ENCODE assay signal across 7 mouse cellular contexts in the genomic region with DNA sequence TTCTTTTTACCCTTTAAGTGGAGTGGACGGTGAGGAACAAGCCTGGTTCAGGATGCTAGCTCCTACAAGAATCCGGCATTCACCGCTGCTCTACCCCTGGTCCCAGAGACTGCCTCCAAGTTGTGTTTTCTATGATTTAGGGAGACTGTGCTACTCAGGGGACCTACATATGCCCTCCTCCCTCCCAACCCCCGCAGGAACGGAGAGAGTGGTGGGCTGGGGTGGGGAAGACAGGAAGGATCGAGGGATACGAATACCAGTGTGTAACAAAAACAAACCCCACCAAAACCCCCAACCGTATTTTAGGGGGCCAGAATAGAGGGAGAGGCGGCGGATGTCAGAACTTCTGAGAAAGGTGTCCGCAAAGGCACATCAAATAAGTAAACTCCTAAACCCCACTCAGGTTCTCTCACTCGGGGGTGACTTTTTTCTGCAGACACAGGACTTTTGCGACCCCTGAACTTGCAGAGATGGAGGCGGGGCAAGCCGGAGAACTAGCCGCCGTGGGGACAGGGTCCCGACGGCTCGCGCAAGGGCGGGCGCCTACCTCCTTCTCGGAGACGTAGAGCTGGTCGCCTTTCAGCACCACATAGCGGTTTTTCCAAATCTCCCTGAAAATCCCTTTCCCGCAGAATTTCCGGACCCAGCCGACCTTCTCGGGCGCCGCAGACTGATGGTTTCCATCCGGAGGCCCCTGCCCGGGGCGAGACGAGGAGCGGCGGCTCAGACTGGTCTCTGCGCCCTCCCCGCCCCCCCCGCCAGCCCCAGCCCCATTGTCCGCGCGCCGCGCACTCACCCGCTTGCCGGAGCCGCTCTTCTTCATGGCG. TPM values are rescaled to one million over a fixed set of nuclear protein-coding genes. Genes with fewer than 3 reads are reported as not detected.
DNase-seq lines count a peak whose midpoint lies in the region; ATAC-seq and TF ChIP-seq lines count a peak whose summit lies in the region.

No protein-coding gene starts in this region.

- peak overlapping the region; percentile 92 for H3K4me3 ChIP-seq in bone marrow macrophage, adult 2 months (ENCODE audit: insufficient read depth, low read length)
- peak overlapping the region; percentile 82 for H3K4me3 ChIP-seq in forebrain, embryonic 12.5 days (replicated peaks)
- H3K4me3 ChIP-seq in kidney, embryonic 14.5 days (ENCODE audit: low read length), result peak overlapping the region; percentile 81
- peak overlapping the region; percentile 78 for H3K4me3 ChIP-seq in midbrain, embryonic 12.5 days

- peaks cover 62% of the 10 kb centered on the region for H3K4me1 ChIP-seq in bone marrow macrophage, adult 2 months (ENCODE audit: control insufficient read depth, insufficient read depth, low read length)
- peaks cover 50% of the 10 kb centered on the region for H3K4me1 ChIP-seq in forebrain, embryonic 12.5 days
- peaks cover 24% of the 10 kb centered on the region; the same call in 1 of the 2 replicates for H3K4me1 ChIP-seq in kidney, embryonic 14.5 days (ENCODE audit: control insufficient read depth, insufficient read depth, low read length)
- peaks cover 48% of the 10 kb centered on the region for H3K4me1 ChIP-seq in midbrain, embryonic 12.5 days

- H3K9ac ChIP-seq in forebrain, embryonic 12.5 days, result peak overlapping the region; percentile 99
- H3K9ac ChIP-seq in kidney, embryonic 14.5 days (ENCODE audit: low read depth, low read length), result peak overlapping the region; percentile 96
- H3K9ac ChIP-seq in midbrain, embryonic 12.5 days (replicated peaks), result peak overlapping the region; percentile 98

- peak; percentile 84 for ATAC-seq in forebrain, embryonic 12.5 days (ENCODE audit: low FRiP score)
- peak; percentile 58 for ATAC-seq in kidney, embryonic 14.5 days (ENCODE audit: low FRiP score, low TSS enrichment)
- peak; percentile 80 for ATAC-seq in midbrain, embryonic 12.5 days (ENCODE audit: low FRiP score, low read depth)

- TF ChIP-seq CTCF in bone marrow macrophage, adult 2 months (IDR thresholded peaks at IDR 0.05; ENCODE audit: low read depth, low read length), result no peak

- no peaks in the 10 kb centered on the region for H3K27me3 ChIP-seq in forebrain, embryonic 12.5 days
- no peaks in the 10 kb centered on the region for H3K27me3 ChIP-seq in kidney, embryonic 14.5 days (ENCODE audit: control insufficient read depth, insufficient read depth, low read length)
- H3K27me3 ChIP-seq in midbrain, embryonic 12.5 days, result no peaks in the 10 kb centered on the region

- H3K27ac ChIP-seq in bone marrow macrophage, adult 2 months (ENCODE audit: insufficient read depth, low read depth, low read length), result peak overlapping the region; percentile 98
- H3K27ac ChIP-seq in forebrain, embryonic 12.5 days, result peak overlapping the region; percentile 99
- peak overlapping the region; percentile 96 for H3K27ac ChIP-seq in kidney, embryonic 14.5 days (ENCODE audit: low read depth, low read length)
- H3K27ac ChIP-seq in midbrain, embryonic 12.5 days (replicated peaks), result peak overlapping the region; percentile 97

- H3K36me3 ChIP-seq in forebrain, embryonic 12.5 days (replicated peaks), result peaks cover 36% of the 10 kb centered on the region
- H3K36me3 ChIP-seq in kidney, embryonic 14.5 days (ENCODE audit: control insufficient read depth, insufficient read depth, low read length), result peaks cover 25% of the 10 kb centered on the region
- peaks cover 25% of the 10 kb centered on the region for H3K36me3 ChIP-seq in midbrain, embryonic 12.5 days

- WGBS in forebrain, embryonic 12.5 days, result under 1% methylated on average over 41 of the region's 51 CpGs
- 1% methylated on average over 49 of the region's 51 CpGs for WGBS in kidney, embryonic 14.5 days
- 1% methylated on average over 37 of the region's 51 CpGs for WGBS in midbrain, embryonic 12.5 days

- peak overlapping the region; percentile 75 for H3K4me2 ChIP-seq in forebrain, embryonic 12.5 days
- H3K4me2 ChIP-seq in kidney, embryonic 14.5 days (replicated peaks; ENCODE audit: low read depth, low read length), result peak overlapping the region; percentile 59
- peak overlapping the region; percentile 93 for H3K4me2 ChIP-seq in midbrain, embryonic 12.5 days (replicated peaks)

- no peaks in the 10 kb centered on the region for H3K9me3 ChIP-seq in forebrain, embryonic 12.5 days
- H3K9me3 ChIP-seq in kidney, embryonic 14.5 days (ENCODE audit: control insufficient read depth, low read length), result no peaks in the 10 kb centered on the region
- H3K9me3 ChIP-seq in midbrain, embryonic 12.5 days, result no peaks in the 10 kb centered on the region

- no peak for TF ChIP-seq POLR2A in bone marrow macrophage, adult 2 months (IDR thresholded peaks at IDR 0.05; ENCODE audit: borderline replicate concordance, low read depth, low read length)

- DNase-seq in right cerebral cortex, postnatal 4 days, result peak; percentile 55
- DNase-seq in right cerebral cortex, postnatal 14 days, result no peak
- DNase-seq in thymus, postnatal 4 days, result peak; percentile 67

RNA-seq across cellular contexts. Expression of a gene that starts 0.6 kb away (rescaled TPM):
- 298 and 305 TPM in 2 replicates for polyA plus RNA-seq in bone marrow macrophage, adult 2 months (2012; ENCODE audit: insufficient read depth, insufficient read length, missing spikeins)
- 91.3 and 95.1 TPM in 2 replicates for polyA plus RNA-seq in forebrain, embryonic 12.5 days (2016; fragmentation: Nextera tagmentation; extraction: Ambion mirVana)
- 39.3 and 48.0 TPM in 2 replicates for polyA plus RNA-seq in kidney, embryonic 14.5 days (2014; fragmentation: Nextera tagmentation; extraction: Ambion mirVana)
- 80.1 and 82.5 TPM in 2 replicates for polyA plus RNA-seq in midbrain, embryonic 12.5 days (2016; fragmentation: Nextera tagmentation; extraction: Ambion mirVana)
